Mouse (Mus musculus) kidney, postnatal 0 days (tissue): ENCODE measurements around the gene Hhex. TPM values are rescaled to one million over a fixed set of nuclear protein-coding genes. Genes with fewer than 3 reads are reported as not detected.

Source experiments
- ATAC-seq: fragments of 200-750 bp; cut with Nextera tagmentation; replicated peaks from 2 replicates; pipeline ENCODE4 v1.8.0; 2017; ENCODE audit warnings: low read depth, moderate number of reproducible peaks, moderate TSS enrichment, moderate library complexity; ENCODE audit not compliant: low FRiP score
- DNase-seq: peaks from one replicate; pipeline ENCODE4 v3.0.0-alpha.2; 2016; ENCODE audit warnings: low spot score
- H3K27ac ChIP-seq: fragments of 300-500 bp; sonication (generic); 2 replicates; pipeline ENCODE4 v1.5.1; 2014; ENCODE audit warnings: mild to moderate bottlenecking
- H3K27me3 ChIP-seq: fragments of 300-500 bp; sonication (generic); 2 replicates; pipeline ENCODE4 v1.6.1; 2014; ENCODE audit warnings: low read length, mixed read lengths; ENCODE audit not compliant: insufficient read depth
- H3K36me3 ChIP-seq: fragments of 300-500 bp; sonication (generic); 2 replicates; pipeline ENCODE4 v1.6.1; 2014; ENCODE audit warnings: low read length, mixed read lengths; ENCODE audit not compliant: insufficient read depth
- H3K4me1 ChIP-seq: fragments of 300-500 bp; sonication (generic); replicated peaks from 2 replicates; pipeline ENCODE4 v1.6.1; 2014; ENCODE audit warnings: antibody characterized with exemption, low read length, mixed read lengths; ENCODE audit not compliant: insufficient read depth
- H3K4me2 ChIP-seq: fragments of 300-500 bp; sonication (generic); 2 replicates; pipeline ENCODE4 v1.6.1; 2014; ENCODE audit warnings: mild to moderate bottlenecking, low read length, moderate library complexity, mixed read lengths
- H3K4me3 ChIP-seq: fragments of 300-500 bp; sonication (generic); replicated peaks from 2 replicates; pipeline ENCODE4 v1.5.1; 2014; ENCODE audit warnings: low read depth, low read length
- H3K9ac ChIP-seq: fragments of 300-500 bp; sonication (generic); 2 replicates; pipeline ENCODE4 v1.6.1; 2014; ENCODE audit warnings: low read depth, low read length
- H3K9me3 ChIP-seq: fragments of 300-500 bp; sonication (generic); replicated peaks from 2 replicates; pipeline ENCODE4 v1.6.1; 2016; ENCODE audit warnings: low read length, inconsistent platforms, mixed read lengths
- CTCF ChIP-seq: IDR thresholded peaks from 2 replicates; pipeline ENCODE4 v1.5.1; 2016; ENCODE audit warnings: antibody characterized with exemption, low read depth, mild to moderate bottlenecking, moderate library complexity
- WGBS: fragments of 180-500 bp; shearing (Covaris S2); extraction: QIAGEN DNeasy Blood & Tissue Kit; methylation state at CpG from one replicate; pipeline ENCODE4 v1.1.7; 2014; 5-methylcytosine and 5-hydroxymethylcytosine counted together
- polyA plus RNA-seq: library from polyadenylated mRNA; unstranded; fragments of >200 nt; fragmentation: Nextera tagmentation; extraction: Ambion mirVana; gene quantifications from 2 replicates; pipeline ENCODE4 v1.2.1, GENCODE M21; 2015

Gene Hhex
- polyA plus RNA-seq, 1 experiment from 2014 or later = 7.6 TPM

GRCm38 (mm10) chr19:37466978-37467377 is 32.4 kb downstream of the Hhex start:
- H3K27ac ChIP-seq = no peak overlapping the region
- no peak for TF ChIP-seq CTCF
- WGBS = 77% methylated on average over 5 of the region's 5 CpGs
- no peaks in the 10 kb centered on the region for H3K9me3 ChIP-seq
- no peak for DNase-seq
- no peaks in the 10 kb centered on the region for H3K27me3 ChIP-seq
- no peak overlapping the region for H3K4me3 ChIP-seq
- H3K9ac ChIP-seq = no peak overlapping the region
- no peaks in the 10 kb centered on the region for H3K4me1 ChIP-seq
- ATAC-seq = no peak
- no peaks in the 10 kb centered on the region for H3K36me3 ChIP-seq
- no peak overlapping the region for H3K4me2 ChIP-seq

- Histone ChIP-seq H3K9ac (no peak overlapping the region), H3K36me3 (no peaks in the 10 kb centered on the region), H3K27ac (no peak overlapping the region), H3K9me3 (no peaks in the 10 kb centered on the region), H3K4me3 (no peak overlapping the region), H3K4me2 (no peak overlapping the region), H3K27me3 (no peaks in the 10 kb centered on the region), H3K4me1 (no peaks in the 10 kb centered on the region)
- DNase-seq (no peak), ATAC-seq (no peak)
- 75% methylated on average over 6 of the region's 6 CpGs for WGBS
- no peak for TF ChIP-seq CTCF
Measured at GRCm38 (mm10) chr19:37468841-37469566, 34.4 kb downstream of the Hhex start.

- no peaks in the 10 kb centered on the region for H3K36me3 ChIP-seq
- WGBS = 74% methylated on average over 4 of the region's 4 CpGs
- no peak overlapping the region for H3K4me2 ChIP-seq
- H3K9me3 ChIP-seq = no peaks in the 10 kb centered on the region
- no peaks in the 10 kb centered on the region for H3K4me1 ChIP-seq
- no peak overlapping the region for H3K4me3 ChIP-seq
- DNase-seq (no peak), ATAC-seq (no peak)
- H3K27ac ChIP-seq = no peak overlapping the region
- TF ChIP-seq CTCF = no peak
- H3K27me3 ChIP-seq = no peaks in the 10 kb centered on the region
- H3K9ac ChIP-seq = no peak overlapping the region
Measured at GRCm38 (mm10) chr19:37471680-37472079, 37.1 kb downstream of the Hhex start.

- Histone ChIP-seq H3K4me2 (no peak overlapping the region), H3K36me3 (no peaks in the 10 kb centered on the region), H3K9me3 (no peaks in the 10 kb centered on the region), H3K27me3 (no peaks in the 10 kb centered on the region), H3K4me1 (no peaks in the 10 kb centered on the region), H3K9ac (no peak overlapping the region), H3K27ac (no peak overlapping the region), H3K4me3 (no peak overlapping the region)
- no peak for ATAC-seq
- DNase-seq = no peak
- no peak for TF ChIP-seq CTCF
- WGBS = 57% methylated on average over 3 of the region's 3 CpGs
Measured at GRCm38 (mm10) chr19:37472589-37472988, 38.0 kb downstream of the Hhex start.

GRCm38 (mm10) chr19:37481704-37482103 is 47.1 kb downstream of the Hhex start:
- Histone ChIP-seq H3K27me3 (no peaks in the 10 kb centered on the region), H3K4me2 (no peak overlapping the region), H3K9ac (no peak overlapping the region), H3K4me3 (no peak overlapping the region), H3K36me3 (no peaks in the 10 kb centered on the region), H3K27ac (no peak overlapping the region), H3K4me1 (no peaks in the 10 kb centered on the region), H3K9me3 (no peaks in the 10 kb centered on the region)
- ATAC-seq (no peak), DNase-seq (peak; percentile 35)
- TF ChIP-seq CTCF = no peak
- 68% methylated on average over 8 of the region's 8 CpGs for WGBS

GRCm38 (mm10) chr19:37482556-37483187 is 48.1 kb downstream of the Hhex start:
- Histone ChIP-seq H3K27ac (no peak overlapping the region), H3K36me3 (no peaks in the 10 kb centered on the region), H3K9ac (no peak overlapping the region), H3K4me3 (no peak overlapping the region), H3K4me2 (no peak overlapping the region), H3K27me3 (no peaks in the 10 kb centered on the region), H3K4me1 (no peaks in the 10 kb centered on the region), H3K9me3 (no peaks in the 10 kb centered on the region)
- ATAC-seq (no peak), DNase-seq (no peak)
- no peak for TF ChIP-seq CTCF
- WGBS = 74% methylated on average over 14 of the region's 14 CpGs
